Mouse (Mus musculus) small intestine, adult 2 months (tissue): ENCODE measurements at regions not wholly inside any gene's neighbourhood (a gene's known extent, or its start where the extent isn't known, plus 50 kb on each side); places are given as distances from the start of the nearest gene placed in this dataset.

Experiments
- H3K27ac ChIP-seq: fragments of 200-500 bp; 2 replicates; pipeline ENCODE4 v1.5.1; 2012; ENCODE audit warnings: low read depth, low read length, control low read depth, inconsistent platforms; ENCODE audit not compliant: insufficient read depth
- H3K27me3 ChIP-seq: fragments of 200-500 bp; 2 replicates; pipeline ENCODE4 v1.6.1; 2012; ENCODE audit warnings: mild to moderate bottlenecking, moderate library complexity, low read length, inconsistent platforms; ENCODE audit not compliant: control insufficient read depth, insufficient read depth
- H3K36me3 ChIP-seq: fragments of 200-500 bp; 2 replicates; pipeline ENCODE4 v1.6.1; 2012; ENCODE audit warnings: mild to moderate bottlenecking, low read length, control low read depth, inconsistent platforms; ENCODE audit not compliant: control insufficient read depth, insufficient read depth
- H3K4me1 ChIP-seq: fragments of 200-500 bp; 2 replicates; pipeline ENCODE4 v1.6.1; 2012; ENCODE audit warnings: low read length, inconsistent platforms, mixed read lengths; ENCODE audit not compliant: control insufficient read depth, insufficient read depth, insufficient read length
- H3K4me3 ChIP-seq: fragments of 200-500 bp; 2 replicates; pipeline ENCODE4 v1.5.1; 2012; ENCODE audit warnings: low read depth, mild to moderate bottlenecking, control low read depth, inconsistent platforms, low read length, moderate library complexity
- CTCF ChIP-seq: fragments of 200-500 bp; IDR thresholded peaks from 2 replicates; pipeline ENCODE4 v1.5.1; 2012; ENCODE audit warnings: low read depth, mild to moderate bottlenecking, control low read depth, inconsistent platforms, low read length, moderate library complexity, mixed read lengths; ENCODE audit not compliant: insufficient replicate concordance, insufficient read length; ENCODE audit errors: extremely low read depth
- POLR2A ChIP-seq: fragments of 200-500 bp; IDR thresholded peaks from 2 replicates; pipeline ENCODE4 v1.6.1; 2012; ENCODE audit warnings: low read depth, mild to moderate bottlenecking, control low read depth, inconsistent platforms, low read length, moderate library complexity
- WGBS: fragments of 180-500 bp; shearing (Covaris S2); methylation state at CpG from one replicate; pipeline ENCODE4 v1.1.7; 2018; 5-methylcytosine and 5-hydroxymethylcytosine counted together

DNA sequence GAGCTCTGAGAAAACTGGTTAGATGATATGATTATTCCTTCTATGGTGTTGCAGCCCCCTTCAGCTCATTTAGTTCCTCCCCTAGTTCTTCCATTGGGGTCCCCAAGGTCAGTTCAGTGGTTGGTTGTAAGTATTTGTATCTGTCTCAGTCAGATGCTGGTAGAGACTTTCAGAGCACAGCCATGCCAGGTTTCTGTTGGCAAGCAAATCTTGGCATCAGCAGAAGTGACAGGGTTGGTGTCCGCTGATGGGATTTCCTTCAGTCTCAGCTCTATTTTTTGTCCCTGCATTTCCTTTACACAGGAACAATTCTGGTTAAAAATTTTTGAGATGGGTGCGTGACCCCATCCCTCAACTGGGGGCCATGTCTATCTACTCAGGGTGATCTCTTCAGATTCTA lies 55.3 kb upstream of the Spaca1 start:
- Histone ChIP-seq H3K4me1 (no peaks in the 10 kb centered on the region), H3K27me3 (no peaks in the 10 kb centered on the region), H3K36me3 (no peaks in the 10 kb centered on the region), H3K4me3 (no peak overlapping the region), H3K27ac (no peak overlapping the region)
- 97% methylated on average over 2 of the region's 2 CpGs for WGBS
- TF ChIP-seq POLR2A (no peak), CTCF (no peak)

DNA sequence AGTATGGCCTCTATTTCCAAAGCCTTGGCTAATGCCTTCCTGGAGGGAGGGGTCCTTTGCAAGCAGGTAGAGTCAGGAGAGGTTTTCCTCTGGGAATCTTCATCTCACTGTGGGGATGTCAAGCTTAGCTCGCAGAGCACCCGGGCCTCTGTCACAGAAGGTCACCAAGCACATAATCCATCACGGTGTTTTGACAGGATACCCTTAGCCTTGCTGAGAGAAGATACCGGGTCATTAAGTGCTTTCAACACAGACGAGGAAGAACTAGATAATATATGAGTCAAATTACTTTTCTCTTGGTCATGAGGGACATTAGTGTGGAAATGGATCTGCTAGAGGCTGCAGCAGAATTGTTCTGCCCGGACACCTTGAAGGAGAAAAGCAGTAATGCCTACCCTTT lies 64.3 kb upstream of the Spaca1 start:
- no peak overlapping the region for H3K4me3 ChIP-seq
- H3K4me1 ChIP-seq, result no peaks in the 10 kb centered on the region
- no peaks in the 10 kb centered on the region for H3K27me3 ChIP-seq
- no peak for TF ChIP-seq CTCF
- TF ChIP-seq POLR2A, result no peak
- H3K27ac ChIP-seq, result no peak overlapping the region
- 44% methylated on average over 6 of the region's 6 CpGs for WGBS
- no peaks in the 10 kb centered on the region for H3K36me3 ChIP-seq

DNA sequence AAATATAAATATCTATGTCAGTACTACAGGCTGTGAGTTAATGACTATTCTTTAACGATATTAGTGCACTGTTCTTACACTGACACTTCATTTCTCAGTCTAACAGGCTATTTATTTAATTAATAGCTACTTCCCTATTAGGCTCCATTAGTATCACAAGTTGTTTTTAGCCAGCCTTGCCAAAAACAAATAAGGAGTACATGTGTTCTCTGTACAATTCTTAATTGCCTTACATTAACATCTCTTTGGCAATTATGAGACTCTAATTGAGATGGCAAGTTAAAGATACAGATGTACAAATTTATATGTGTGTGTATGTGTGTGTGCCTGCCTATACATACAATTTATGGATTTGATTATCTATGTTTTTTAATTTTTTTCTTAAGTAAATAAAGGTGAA lies 67.1 kb upstream of the Spaca1 start:
- Histone ChIP-seq H3K27me3 (no peaks in the 10 kb centered on the region), H3K4me3 (no peak overlapping the region), H3K27ac (no peak overlapping the region), H3K36me3 (no peaks in the 10 kb centered on the region), H3K4me1 (no peaks in the 10 kb centered on the region)
- WGBS, result 78% methylated on average over 1 of the region's 1 CpGs
- TF ChIP-seq POLR2A, result no peak
- TF ChIP-seq CTCF, result no peak

DNA sequence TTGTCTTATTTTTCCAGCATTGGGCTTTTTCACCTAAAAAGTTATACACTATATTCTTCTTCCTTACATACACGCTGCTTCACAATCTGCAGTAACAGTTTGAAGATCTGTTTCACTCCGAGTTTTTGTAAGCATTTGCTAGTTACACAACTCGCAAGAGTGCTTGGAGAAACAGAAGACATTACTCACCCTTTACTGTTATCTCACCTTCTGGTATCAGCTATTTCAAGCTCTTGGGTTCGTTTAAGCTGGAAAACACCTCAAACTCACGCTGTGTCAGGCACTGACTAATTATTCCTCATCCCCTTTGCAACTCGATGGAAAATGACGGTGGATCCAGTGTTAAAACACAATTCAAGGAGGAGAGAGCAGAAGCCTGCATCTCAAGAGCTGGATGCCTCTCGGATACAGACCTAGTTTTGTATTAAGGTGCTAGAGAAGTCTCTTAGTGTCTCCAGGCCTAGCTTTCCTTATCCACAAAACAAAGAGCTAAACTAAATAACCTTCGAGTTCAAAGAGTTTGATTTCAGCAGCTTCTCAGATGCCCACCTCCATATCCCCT lies 73.0 kb upstream of the Spaca1 start:
- Histone ChIP-seq H3K36me3 (no peaks in the 10 kb centered on the region), H3K4me1 (no peaks in the 10 kb centered on the region), H3K27ac (no peak overlapping the region), H3K4me3 (no peak overlapping the region), H3K27me3 (no peaks in the 10 kb centered on the region)
- WGBS, result 73% methylated on average over 9 of the region's 9 CpGs
- TF ChIP-seq CTCF (no peak), POLR2A (no peak)

DNA sequence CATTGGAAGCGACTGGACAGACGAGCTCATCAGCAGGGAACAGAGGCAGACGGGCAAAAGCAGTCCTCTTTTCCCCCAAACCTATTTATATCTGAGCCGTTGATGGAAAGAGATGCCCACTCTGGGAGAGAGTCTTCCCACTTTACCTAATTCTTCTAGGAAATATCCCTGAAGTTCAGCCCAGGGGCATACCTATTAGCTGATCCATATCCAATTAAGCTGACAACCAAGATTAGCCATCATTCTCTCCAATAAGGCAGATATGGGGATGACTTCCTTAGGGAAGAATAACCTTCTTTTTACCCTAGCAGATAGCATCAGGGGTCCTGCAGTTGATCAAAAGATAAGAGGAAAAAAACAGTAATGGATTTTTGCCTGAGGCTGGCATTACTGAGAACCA lies 78.2 kb upstream of the Spaca1 start:
- H3K27me3 ChIP-seq, result no peaks in the 10 kb centered on the region

DNA sequence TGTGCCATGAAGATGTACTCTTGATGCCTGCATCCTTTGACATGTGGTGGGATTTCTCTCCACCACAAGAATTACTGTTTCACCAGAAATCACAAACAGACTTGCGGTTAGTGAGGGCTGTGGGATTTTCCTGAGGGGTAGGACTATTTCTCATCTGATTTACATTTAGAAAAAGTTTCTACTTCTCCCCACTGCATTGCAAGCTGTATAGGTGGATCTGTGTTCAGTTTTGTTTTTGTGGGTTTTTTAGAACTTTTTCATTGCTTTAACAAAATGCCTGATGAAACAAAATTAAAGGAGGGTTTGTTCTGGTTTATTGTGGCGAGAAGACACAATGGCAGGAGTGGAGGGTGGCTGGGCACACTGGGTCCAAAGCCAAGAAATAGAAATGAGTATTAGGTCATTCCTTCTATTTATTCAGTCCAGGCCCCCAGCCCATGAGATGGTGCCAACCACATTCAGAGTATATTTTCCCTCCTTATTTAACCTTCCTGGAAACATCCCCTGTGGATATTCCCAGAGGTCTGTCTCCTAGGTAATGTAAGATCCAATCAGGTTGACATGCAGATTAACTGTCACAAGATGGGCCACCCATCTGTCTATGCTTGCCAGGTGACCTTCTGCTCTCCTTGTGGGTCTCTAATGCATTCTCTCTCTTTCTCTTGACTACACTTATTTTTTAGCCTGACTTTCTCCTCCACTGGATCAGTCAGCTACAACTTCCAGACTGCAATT lies 96.3 kb upstream of the Spaca1 start:
- WGBS, result 85% methylated on average over 2 of the region's 2 CpGs
- Histone ChIP-seq H3K4me1 (no peaks in the 10 kb centered on the region), H3K27me3 (no peaks in the 10 kb centered on the region), H3K4me3 (no peak overlapping the region), H3K27ac (no peak overlapping the region), H3K36me3 (no peaks in the 10 kb centered on the region)
- TF ChIP-seq POLR2A (no peak), CTCF (no peak)

More for the DNA sequence above, 78.2 kb upstream of the Spaca1 start:
- no peaks in the 10 kb centered on the region for H3K4me1 ChIP-seq
- H3K4me3 ChIP-seq, result no peak overlapping the region
- H3K36me3 ChIP-seq, result no peaks in the 10 kb centered on the region
- 89% methylated on average over 4 of the region's 4 CpGs for WGBS
- TF ChIP-seq CTCF (no peak), POLR2A (no peak)
- no peak overlapping the region for H3K27ac ChIP-seq

DNA sequence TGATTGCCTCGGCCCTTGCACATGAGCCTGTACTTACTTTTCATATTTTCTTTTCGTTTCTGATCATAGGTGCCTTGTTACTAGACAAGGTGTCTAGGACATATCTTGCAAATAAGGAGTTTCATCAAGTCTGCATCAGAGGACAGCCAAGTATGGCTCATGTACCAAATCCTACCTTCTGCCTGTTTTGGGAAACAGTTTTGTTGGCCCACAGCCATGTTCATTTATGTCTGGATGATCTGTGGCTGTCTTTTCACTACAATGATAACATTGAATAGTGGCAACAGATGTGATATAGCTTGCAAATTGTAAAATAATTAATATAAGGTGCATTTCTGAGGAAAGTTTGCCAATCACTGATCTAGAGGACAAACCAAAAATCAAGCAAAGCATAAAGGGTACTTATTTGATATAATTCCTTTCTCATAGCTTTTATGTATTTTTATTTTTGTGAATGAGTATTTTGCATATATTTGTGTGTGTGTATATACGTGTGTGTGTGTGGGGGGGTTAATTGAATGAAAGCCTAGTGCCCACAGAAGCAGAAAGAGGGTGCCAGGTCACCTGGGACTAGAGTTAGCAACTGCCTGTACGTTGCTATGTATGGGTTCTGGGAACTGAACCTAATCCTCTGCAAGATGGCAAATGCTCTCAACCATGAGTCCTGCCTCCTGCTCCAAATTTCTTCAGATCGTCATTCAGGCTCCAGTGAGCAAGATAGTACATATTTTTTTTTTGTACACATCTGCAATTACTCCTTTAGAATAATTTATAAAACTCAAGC lies 99.2 kb upstream of the Spaca1 start:
- 79% methylated on average over 5 of the region's 5 CpGs for WGBS
- Histone ChIP-seq H3K27ac (no peak overlapping the region), H3K4me3 (no peak overlapping the region), H3K27me3 (no peaks in the 10 kb centered on the region), H3K36me3 (no peaks in the 10 kb centered on the region), H3K4me1 (no peaks in the 10 kb centered on the region)
- TF ChIP-seq POLR2A (no peak), CTCF (no peak)
